Mouse (Mus musculus): ENCODE measurements around the gene Mgat4c. TPM values are rescaled to one million over a fixed set of nuclear protein-coding genes. Genes with fewer than 3 reads are reported as not detected.

Gene Mgat4c
- total and polyA plus RNA-seq, 2 experiments, result not detected

GRCm38 (mm10) chr10:101827944-101828343 is 146.7 kb downstream of the Mgat4c start:
- no peaks in the 10 kb centered on the region for H3K27me3 ChIP-seq (ENCODE audit: control insufficient read depth, insufficient read depth, low read length)
- no peak overlapping the region for H3K4me3 ChIP-seq (ENCODE audit: insufficient read depth, low read depth, low read length)
- no peak overlapping the region for H3K27ac ChIP-seq (replicated peaks; ENCODE audit: insufficient read depth, low read depth, low read length)
- H3K9ac ChIP-seq (ENCODE audit: low read depth, low read length), result no peak overlapping the region
- H3K36me3 ChIP-seq (ENCODE audit: control insufficient read depth, insufficient read depth, low read length), result no peaks in the 10 kb centered on the region
- no peak for DNase-seq (ENCODE audit: extremely low read depth, low read depth, low spot score)
- 91% methylated on average over 2 of the region's 2 CpGs for WGBS
- H3K79me2 ChIP-seq (ENCODE audit: control insufficient read depth, insufficient read depth, low read length), result no peaks in the 10 kb centered on the region
- H3K4me1 ChIP-seq (ENCODE audit: control insufficient read depth, insufficient read depth, low read length), result no peaks in the 10 kb centered on the region
- TF ChIP-seq CTCF (IDR thresholded peaks at IDR 0.05; ENCODE audit: low read depth, low read length) (no peak), POLR2A (IDR thresholded peaks at IDR 0.05; ENCODE audit: extremely low read depth, insufficient read depth, low read length) (no peak)

DNA sequence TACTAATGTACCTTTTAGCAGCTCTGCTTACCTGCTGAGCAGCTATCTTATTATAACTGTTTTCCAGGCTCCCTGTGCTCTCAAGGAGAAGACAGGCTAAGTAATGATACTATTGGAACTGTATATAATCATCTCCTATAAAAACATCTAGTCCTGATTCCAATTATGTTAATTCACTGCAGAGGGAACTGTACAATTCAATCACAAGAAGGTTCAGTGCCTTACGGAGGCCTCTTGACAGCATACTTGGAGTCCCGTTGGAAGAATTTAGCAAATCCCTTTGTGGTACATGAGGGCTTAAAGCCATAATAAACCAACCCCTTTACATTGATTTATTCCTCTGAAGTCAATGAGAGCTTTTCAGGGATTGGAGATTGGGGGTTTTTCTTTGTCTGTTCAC is 174.8 kb downstream of the Mgat4c start:
- H3K27me3 ChIP-seq (ENCODE audit: control insufficient read depth, insufficient read depth, low read length), result no peaks in the 10 kb centered on the region
- no peak for DNase-seq (ENCODE audit: extremely low read depth, low read depth, low spot score)
- H3K4me1 ChIP-seq (ENCODE audit: control insufficient read depth, insufficient read depth, low read length), result no peaks in the 10 kb centered on the region
- H3K27ac ChIP-seq (replicated peaks; ENCODE audit: insufficient read depth, low read depth, low read length), result no peak overlapping the region
- H3K36me3 ChIP-seq (ENCODE audit: control insufficient read depth, insufficient read depth, low read length), result no peaks in the 10 kb centered on the region
- TF ChIP-seq POLR2A (IDR thresholded peaks at IDR 0.05; ENCODE audit: extremely low read depth, insufficient read depth, low read length) (no peak), CTCF (IDR thresholded peaks at IDR 0.05; ENCODE audit: low read depth, low read length) (no peak)
- H3K4me3 ChIP-seq (ENCODE audit: insufficient read depth, low read depth, low read length), result no peak overlapping the region
- H3K79me2 ChIP-seq (ENCODE audit: control insufficient read depth, insufficient read depth, low read length), result no peaks in the 10 kb centered on the region
- no peak overlapping the region for H3K9ac ChIP-seq (ENCODE audit: low read depth, low read length)
- 90% methylated on average over 2 of the region's 2 CpGs for WGBS

DNA sequence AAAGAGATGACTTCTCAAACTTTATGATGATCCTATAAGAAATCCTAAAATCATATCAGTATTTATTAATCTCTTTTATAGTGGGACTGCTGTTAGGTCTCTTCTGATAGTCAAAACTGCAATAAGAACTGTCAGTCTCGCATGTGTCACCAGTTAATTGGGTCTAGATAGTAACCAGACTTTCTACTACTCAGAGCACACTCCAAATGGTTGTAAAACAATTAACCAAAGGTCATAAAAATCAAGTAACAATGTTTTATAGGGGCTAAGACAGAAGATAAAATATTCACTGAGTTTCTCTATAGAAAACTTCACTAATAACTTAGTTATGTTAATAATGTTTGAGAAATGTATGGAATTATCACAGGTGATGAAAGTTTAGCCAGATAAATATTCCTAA is 208.6 kb downstream of the Mgat4c start:
- H3K4me3 ChIP-seq (ENCODE audit: insufficient read depth, low read depth, low read length), result no peak overlapping the region
- DNase-seq (ENCODE audit: extremely low read depth, low read depth, low spot score), result no peak
- no peak overlapping the region for H3K27ac ChIP-seq (replicated peaks; ENCODE audit: insufficient read depth, low read depth, low read length)
- H3K36me3 ChIP-seq (ENCODE audit: control insufficient read depth, insufficient read depth, low read length), result no peaks in the 10 kb centered on the region
- no peak overlapping the region for H3K9ac ChIP-seq (ENCODE audit: low read depth, low read length)
- TF ChIP-seq CTCF (IDR thresholded peaks at IDR 0.05; ENCODE audit: low read depth, low read length) (no peak), POLR2A (IDR thresholded peaks at IDR 0.05; ENCODE audit: extremely low read depth, insufficient read depth, low read length) (no peak)
- H3K79me2 ChIP-seq (ENCODE audit: control insufficient read depth, insufficient read depth, low read length), result no peaks in the 10 kb centered on the region
- H3K4me1 ChIP-seq (ENCODE audit: control insufficient read depth, insufficient read depth, low read length), result no peaks in the 10 kb centered on the region
- WGBS, result 73% methylated on average over 1 of the region's 1 CpGs
- H3K27me3 ChIP-seq (ENCODE audit: control insufficient read depth, insufficient read depth, low read length), result no peaks in the 10 kb centered on the region

- Histone ChIP-seq H3K27ac (replicated peaks; ENCODE audit: insufficient read depth, low read depth, low read length) (no peak overlapping the region), H3K9ac (ENCODE audit: low read depth, low read length) (no peak overlapping the region), H3K79me2 (ENCODE audit: control insufficient read depth, insufficient read depth, low read length) (no peaks in the 10 kb centered on the region), H3K27me3 (ENCODE audit: control insufficient read depth, insufficient read depth, low read length) (no peaks in the 10 kb centered on the region), H3K4me1 (ENCODE audit: control insufficient read depth, insufficient read depth, low read length) (no peaks in the 10 kb centered on the region), H3K36me3 (ENCODE audit: control insufficient read depth, insufficient read depth, low read length) (no peaks in the 10 kb centered on the region), H3K4me3 (ENCODE audit: insufficient read depth, low read depth, low read length) (no peak overlapping the region)
- no peak for DNase-seq (ENCODE audit: extremely low read depth, low read depth, low spot score)
- TF ChIP-seq POLR2A (IDR thresholded peaks at IDR 0.05; ENCODE audit: extremely low read depth, insufficient read depth, low read length) (no peak), CTCF (IDR thresholded peaks at IDR 0.05; ENCODE audit: low read depth, low read length) (no peak)
Measured at GRCm38 (mm10) chr10:101917328-101917814, 236.1 kb downstream of the Mgat4c start.

DNA sequence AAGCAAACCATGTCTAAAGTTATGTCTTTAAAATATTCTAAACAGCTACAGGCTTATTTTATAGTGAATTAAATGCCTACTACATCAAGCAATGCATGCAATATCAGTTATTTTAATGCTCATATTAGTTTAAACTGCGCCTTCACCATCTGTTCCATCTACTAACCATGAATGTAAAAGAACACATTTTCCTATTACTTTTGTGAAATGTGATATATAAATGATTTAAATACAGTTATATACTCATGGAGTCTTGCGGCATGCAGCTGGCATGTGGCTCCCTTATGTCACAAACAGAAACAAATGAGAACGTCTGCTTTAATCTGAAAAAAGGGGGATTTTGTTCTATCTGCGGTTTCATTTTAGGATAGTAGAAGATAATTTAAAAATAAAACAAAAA is 316.3 kb downstream of the Mgat4c start:
- Histone ChIP-seq H3K27ac (replicated peaks; ENCODE audit: insufficient read depth, low read depth, low read length) (no peak overlapping the region), H3K9ac (ENCODE audit: low read depth, low read length) (no peak overlapping the region), H3K27me3 (ENCODE audit: control insufficient read depth, insufficient read depth, low read length) (no peaks in the 10 kb centered on the region), H3K36me3 (ENCODE audit: control insufficient read depth, insufficient read depth, low read length) (no peaks in the 10 kb centered on the region), H3K4me1 (ENCODE audit: control insufficient read depth, insufficient read depth, low read length) (no peaks in the 10 kb centered on the region), H3K79me2 (ENCODE audit: control insufficient read depth, insufficient read depth, low read length) (no peaks in the 10 kb centered on the region), H3K4me3 (ENCODE audit: insufficient read depth, low read depth, low read length) (no peak overlapping the region)
- no peak for DNase-seq (ENCODE audit: extremely low read depth, low read depth, low spot score)
- TF ChIP-seq CTCF (IDR thresholded peaks at IDR 0.05; ENCODE audit: low read depth, low read length), result no peak
- TF ChIP-seq POLR2A (IDR thresholded peaks at IDR 0.05; ENCODE audit: extremely low read depth, insufficient read depth, low read length), result no peak
- 82% methylated on average over 4 of the region's 4 CpGs for WGBS

- H3K36me3 ChIP-seq (ENCODE audit: control insufficient read depth, insufficient read depth, low read length), result no peaks in the 10 kb centered on the region
Measured at GRCm38 (mm10) chr10:102042513-102042912, 361.2 kb downstream of the Mgat4c start.

More at GRCm38 (mm10) chr10:102042513-102042912, 361.2 kb downstream of the Mgat4c start:
- Histone ChIP-seq H3K27ac (replicated peaks; ENCODE audit: insufficient read depth, low read depth, low read length) (no peak overlapping the region), H3K4me3 (ENCODE audit: insufficient read depth, low read depth, low read length) (no peak overlapping the region), H3K4me1 (ENCODE audit: control insufficient read depth, insufficient read depth, low read length) (no peaks in the 10 kb centered on the region), H3K9ac (ENCODE audit: low read depth, low read length) (no peak overlapping the region), H3K79me2 (ENCODE audit: control insufficient read depth, insufficient read depth, low read length) (no peaks in the 10 kb centered on the region), H3K27me3 (ENCODE audit: control insufficient read depth, insufficient read depth, low read length) (no peaks in the 10 kb centered on the region)
- TF ChIP-seq POLR2A (IDR thresholded peaks at IDR 0.05; ENCODE audit: extremely low read depth, insufficient read depth, low read length) (no peak), CTCF (IDR thresholded peaks at IDR 0.05; ENCODE audit: low read depth, low read length) (no peak)
- WGBS, result 83% methylated on average over 2 of the region's 2 CpGs
- DNase-seq (ENCODE audit: extremely low read depth, low read depth, low spot score), result no peak
